17 mouse cellular contexts compared by ENCODE assay signal in the genomic region with DNA sequence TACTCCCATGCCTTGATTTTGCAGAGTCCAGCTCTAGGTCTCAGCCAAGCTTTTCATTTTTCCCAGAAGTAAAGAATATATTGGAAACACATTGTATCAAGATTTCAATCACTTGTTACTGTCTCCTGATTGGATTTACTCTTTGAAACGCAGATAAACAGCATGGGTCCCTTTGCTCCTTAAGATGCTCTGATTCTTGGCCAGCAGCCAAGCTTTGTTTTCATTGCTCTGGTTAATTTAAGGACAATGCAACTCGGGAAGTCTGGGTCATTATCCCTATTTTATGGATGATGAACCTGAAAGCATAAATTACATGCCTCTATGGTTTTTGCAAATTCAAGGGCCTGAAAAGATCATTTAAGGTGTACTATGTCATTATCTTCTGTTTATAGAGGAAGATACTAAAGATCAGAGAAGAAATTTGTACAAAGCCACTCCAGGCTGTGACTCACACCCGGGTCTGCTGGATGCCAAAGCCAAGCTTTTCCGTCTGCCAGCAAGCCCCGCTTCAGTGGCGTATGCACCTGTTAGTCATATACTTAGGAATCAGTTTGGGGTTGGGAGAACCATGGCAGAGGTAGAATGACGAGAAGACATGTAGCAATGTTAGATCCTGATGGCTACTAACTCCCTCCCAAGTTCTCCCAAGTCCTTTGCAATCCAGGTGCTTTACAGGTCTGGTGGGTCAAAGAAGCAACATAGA. TPM values are rescaled to one million over a fixed set of nuclear protein-coding genes. Genes with fewer than 3 reads are reported as not detected.
A peak's percentile ranks its signal among the peaks of the same experiment; 100 is the strongest.
DNase-seq lines count a peak whose midpoint lies in the region; ATAC-seq lines count a peak whose summit lies in the region.
"Had no signal": no experiment of that assay in that cellular context is flagged by ENCODE, and none has a peak within 500 bp of the region (broad histone marks: within the 10 kb centered on the region; RNA-seq: fewer than 3 reads in every experiment).

No protein-coding gene starts in this region.

- no peak overlapping the region for H3K9ac ChIP-seq in heart, embryonic 11.5 days (ENCODE audit: low read depth, low read length)
- H3K9ac ChIP-seq: embryonic facial prominence, embryonic 12.5 days; hindbrain, embryonic 12.5 days; liver, embryonic 14.5 days; neural tube, embryonic 13.5 days; stomach, embryonic 15.5 days had no signal

- ATAC-seq in heart, embryonic 11.5 days (replicated peaks; ENCODE audit: insufficient number of reproducible peaks, low FRiP score, low TSS enrichment): no peak
- ATAC-seq: intestine, embryonic 16.5 days had no signal

- peak; percentile 50 for DNase-seq in heart, adult 11 months
- DNase-seq in lung, postnatal 36 days: peak; percentile 19
- no peak for DNase-seq in lung, adult 18-20 months
- peak; percentile 55 for DNase-seq in NIH3T3 (ENCODE audit: low read depth)
- DNase-seq in brain, adult 2 months (ENCODE audit: low read depth, low spot score): peak; percentile 69
- DNase-seq in left cerebral cortex, postnatal 10 days (ENCODE audit: extremely low spot score in 1 of 2, low spot score in 2 of 2): no peak
- no peak for DNase-seq in left cerebral cortex, adult 11 months (ENCODE audit: low spot score)
- DNase-seq: cerebellum, adult 11 months; spleen, adult 18-20 months had no signal

- no peaks in the 10 kb centered on the region for H3K27me3 ChIP-seq in heart, embryonic 11.5 days (ENCODE audit: control insufficient read depth, insufficient read depth, low read length)
- H3K27me3 ChIP-seq: embryonic facial prominence, embryonic 12.5 days; hindbrain, embryonic 12.5 days; neural tube, embryonic 13.5 days; stomach, embryonic 15.5 days had no signal

- H3K4me1 ChIP-seq in heart, embryonic 11.5 days (ENCODE audit: control insufficient read depth, insufficient read depth, low read length): no peaks in the 10 kb centered on the region
- H3K4me1 ChIP-seq: embryonic facial prominence, embryonic 12.5 days; hindbrain, embryonic 12.5 days; neural tube, embryonic 13.5 days; stomach, embryonic 15.5 days had no signal

- no peaks in the 10 kb centered on the region for H3K36me3 ChIP-seq in heart, embryonic 11.5 days (ENCODE audit: control insufficient read depth, insufficient read depth, low read length)
- H3K36me3 ChIP-seq: embryonic facial prominence, embryonic 12.5 days; hindbrain, embryonic 12.5 days; neural tube, embryonic 13.5 days; stomach, embryonic 15.5 days had no signal

- H3K4me2 ChIP-seq in heart, embryonic 11.5 days: no peak overlapping the region
- H3K4me2 ChIP-seq: embryonic facial prominence, embryonic 12.5 days; hindbrain, embryonic 12.5 days; neural tube, embryonic 13.5 days; stomach, embryonic 15.5 days had no signal

- WGBS in heart, embryonic 11.5 days (ENCODE audit: insufficient replicate concordance): 76% methylated on average over 7 of the region's 7 CpGs

- intact Hi-C loops in left cerebral cortex, postnatal 10 days (cut with DNase I): no loop called here

- no peak overlapping the region for H3K4me3 ChIP-seq in heart, embryonic 11.5 days (ENCODE audit: low read depth, low read length)
- H3K4me3 ChIP-seq: embryonic facial prominence, embryonic 12.5 days; hindbrain, embryonic 12.5 days; neural tube, embryonic 13.5 days; stomach, embryonic 15.5 days had no signal

- H3K27ac ChIP-seq in heart, embryonic 11.5 days (ENCODE audit: low read depth, low read length): no peak overlapping the region
- H3K27ac ChIP-seq: embryonic facial prominence, embryonic 12.5 days; hindbrain, embryonic 12.5 days; liver, embryonic 14.5 days; neural tube, embryonic 13.5 days; stomach, embryonic 15.5 days had no signal

- H3K9me3 ChIP-seq in heart, embryonic 11.5 days (replicated peaks; ENCODE audit: control insufficient read depth, low read length): no peaks in the 10 kb centered on the region
- H3K9me3 ChIP-seq: embryonic facial prominence, embryonic 12.5 days; hindbrain, embryonic 12.5 days; neural tube, embryonic 13.5 days; stomach, embryonic 15.5 days had no signal

RNA-seq across cellular contexts. Expression of a gene that starts 17.5 kb away (rescaled TPM):
- 3.3 and 3.8 TPM in 2 replicates for polyA plus RNA-seq in heart, embryonic 11.5 days (2014; fragmentation: Nextera tagmentation; extraction: Ambion mirVana)
- total RNA-seq in left cerebral cortex, postnatal 10 days (2021): 1 to 10 TPM; 5.6 to 7.5 TPM
- total RNA-seq: megakaryocyte progenitor cell, adult 5-6 weeks had no signal
- polyA plus RNA-seq: intestine, embryonic 16.5 days had no signal

RNA-seq across cellular contexts. Expression of a gene that starts 22.4 kb away (rescaled TPM):
- polyA plus RNA-seq in heart, embryonic 11.5 days (2014; fragmentation: Nextera tagmentation; extraction: Ambion mirVana): 32.8 and 38.8 TPM in 2 replicates
- 10 to 100 TPM; 40.6 to 43.6 TPM for total RNA-seq in left cerebral cortex, postnatal 10 days (2021)

Comparison
In these comparisons a context has a peak if more than half of its experiments do, and no peak if none do; other contexts are left out.
1. DNase-seq: peak in heart, adult 11 months (single experiment), lung, postnatal 36 days (single experiment), NIH3T3 (single experiment) and brain, adult 2 months (single experiment); none in lung, adult 18-20 months (0 of 2), left cerebral cortex, postnatal 10 days (0 of 2) and left cerebral cortex, adult 11 months (single experiment).